Mouse (Mus musculus) bone marrow, adult 2 months (tissue): Measurements from ENCODE around the gene Lin52.

Experiments
- CTCF ChIP-seq: fragments of 200-500 bp; IDR thresholded peaks from 2 replicates; pipeline ENCODE4 v1.5.1; 2011; ENCODE audit warnings: low read length, control low read depth; ENCODE audit not compliant: control insufficient read depth, insufficient read depth
- POLR2A ChIP-seq: fragments of 200-500 bp; IDR thresholded peaks from 2 replicates; pipeline ENCODE4 v1.6.1; 2011; ENCODE audit warnings: low read depth, mild to moderate bottlenecking, control low read depth, low read length, borderline replicate concordance; ENCODE audit not compliant: control insufficient read depth

- TF ChIP-seq CTCF: no peak
- TF ChIP-seq POLR2A: no peak
Measured at GRCm38 (mm10) chr12:84500528-84501263, 49.5 kb downstream of the Lin52 start.
